Mouse (Mus musculus) kidney, embryonic 16.5 days (tissue): ENCODE data around the gene Zyx. TPM values are rescaled to one million over a fixed set of nuclear protein-coding genes. Genes with fewer than 3 reads are reported as not detected.

Experiments
- ATAC-seq: fragments of 200-750 bp; cut with Nextera tagmentation; 2 replicates; pipeline ENCODE4 v1.8.0; 2017; ENCODE audit warnings: moderate TSS enrichment; ENCODE audit not compliant: low FRiP score, low TSS enrichment
- H3K27ac ChIP-seq: fragments of 300-500 bp; sonication (generic); 2 replicates; pipeline ENCODE4 v1.5.1; 2014; ENCODE audit warnings: low read length
- H3K27me3 ChIP-seq: fragments of 300-500 bp; sonication (generic); 2 replicates; pipeline ENCODE4 v1.6.1; 2014; ENCODE audit warnings: low read length, control low read depth, mixed read lengths; ENCODE audit not compliant: insufficient read depth
- H3K36me3 ChIP-seq: fragments of 300-500 bp; sonication (generic); 2 replicates; pipeline ENCODE4 v1.6.1; 2014; ENCODE audit warnings: low read length, control low read depth, mixed read lengths; ENCODE audit not compliant: insufficient read depth
- H3K4me1 ChIP-seq: fragments of 300-500 bp; sonication (generic); 2 replicates; pipeline ENCODE4 v1.6.1; 2014; ENCODE audit warnings: low read length, control low read depth, mixed read lengths; ENCODE audit not compliant: insufficient read depth
- H3K4me2 ChIP-seq: fragments of 300-500 bp; sonication (generic); replicated peaks from 2 replicates; pipeline ENCODE4 v1.6.1; 2014; ENCODE audit warnings: low read depth, low read length
- H3K4me3 ChIP-seq: fragments of 300-500 bp; sonication (generic); 2 replicates; pipeline ENCODE4 v1.5.1; 2014; ENCODE audit warnings: mild to moderate bottlenecking, low read length
- H3K9ac ChIP-seq: fragments of 300-500 bp; sonication (generic); replicated peaks from 2 replicates; pipeline ENCODE4 v1.6.1; 2014; ENCODE audit warnings: low read length
- H3K9me3 ChIP-seq: fragments of 300-500 bp; sonication (generic); 2 replicates; pipeline ENCODE4 v1.6.1; 2016; ENCODE audit warnings: low read length, control low read depth
- WGBS: fragments of 180-500 bp; shearing (Covaris S2); extraction: QIAGEN DNeasy Blood & Tissue Kit; methylation state at CpG from one replicate; pipeline ENCODE4 v1.1.7; 2014; 5-methylcytosine and 5-hydroxymethylcytosine counted together
- polyA plus RNA-seq: library from polyadenylated mRNA; unstranded; fragments of >200 nt; fragmentation: Nextera tagmentation; extraction: Ambion mirVana; gene quantifications from 2 replicates; pipeline ENCODE4 v1.2.1, GENCODE M21; 2015

Zyx gene
- polyA plus RNA-seq, 1 experiment from 2014 or later: 115 TPM

GRCm38 (mm10) chr6:42385635-42386034 lies 36.2 kb downstream of the Zyx start:
- 54% methylated on average over 4 of the region's 4 CpGs for WGBS
- ATAC-seq: no peak
- Histone ChIP-seq H3K9ac (no peak overlapping the region), H3K9me3 (no peaks in the 10 kb centered on the region), H3K27me3 (no peaks in the 10 kb centered on the region), H3K4me1 (peaks cover 8% of the 10 kb centered on the region; the same call in 1 of the 2 replicates), H3K4me3 (no peak overlapping the region), H3K4me2 (no peak overlapping the region), H3K36me3 (no peaks in the 10 kb centered on the region), H3K27ac (no peak overlapping the region)

GRCm38 (mm10) chr6:42391796-42392330 lies 42.4 kb downstream of the Zyx start:
- WGBS: 21% methylated on average over 2 of the region's 2 CpGs
- H3K27ac ChIP-seq: peak overlapping the region; percentile 53; the same call in 1 of the 2 replicates
- ATAC-seq: peak; percentile 93

GRCm38 (mm10) chr6:42395960-42396809 lies 46.8 kb downstream of the Zyx start:
- Histone ChIP-seq H3K4me2 (no peak overlapping the region), H3K36me3 (no peaks in the 10 kb centered on the region), H3K4me1 (peaks cover 15% of the 10 kb centered on the region), H3K4me3 (no peak overlapping the region), H3K27ac (peak overlapping the region; percentile 47; the same call in 1 of the 2 replicates), H3K9ac (no peak overlapping the region), H3K27me3 (no peaks in the 10 kb centered on the region), H3K9me3 (no peaks in the 10 kb centered on the region)
- 51% methylated on average over 9 of the region's 9 CpGs for WGBS
- peak; percentile 75 for ATAC-seq

More at GRCm38 (mm10) chr6:42391796-42392330, 42.4 kb downstream of the Zyx start:
- no peak overlapping the region for H3K9ac ChIP-seq
- peaks cover 12% of the 10 kb centered on the region for H3K4me1 ChIP-seq
- H3K27me3 ChIP-seq: no peaks in the 10 kb centered on the region
- no peaks in the 10 kb centered on the region for H3K9me3 ChIP-seq
- no peaks in the 10 kb centered on the region for H3K36me3 ChIP-seq
- no peak overlapping the region for H3K4me3 ChIP-seq
- no peak overlapping the region for H3K4me2 ChIP-seq

- Histone ChIP-seq H3K9me3 (no peaks in the 10 kb centered on the region), H3K4me3 (no peak overlapping the region), H3K9ac (no peak overlapping the region), H3K4me2 (no peak overlapping the region), H3K36me3 (no peaks in the 10 kb centered on the region), H3K4me1 (peaks cover 9% of the 10 kb centered on the region), H3K27me3 (no peaks in the 10 kb centered on the region), H3K27ac (no peak overlapping the region)
- ATAC-seq: no peak
- 64% methylated on average over 3 of the region's 3 CpGs for WGBS
Measured at GRCm38 (mm10) chr6:42397041-42397657, 47.7 kb downstream of the Zyx start.

- Histone ChIP-seq H3K9ac (no peak overlapping the region), H3K4me1 (peaks cover 9% of the 10 kb centered on the region), H3K36me3 (no peaks in the 10 kb centered on the region), H3K4me3 (no peak overlapping the region), H3K4me2 (no peak overlapping the region), H3K9me3 (no peaks in the 10 kb centered on the region), H3K27me3 (no peaks in the 10 kb centered on the region), H3K27ac (no peak overlapping the region)
- WGBS: 73% methylated on average over 3 of the region's 3 CpGs
- no peak for ATAC-seq
Measured at GRCm38 (mm10) chr6:42398285-42398684, 48.9 kb downstream of the Zyx start.

- no peak overlapping the region for H3K4me2 ChIP-seq
- no peaks in the 10 kb centered on the region for H3K9me3 ChIP-seq
- H3K4me1 ChIP-seq: peaks cover 9% of the 10 kb centered on the region
- H3K27me3 ChIP-seq: no peaks in the 10 kb centered on the region
- no peak overlapping the region for H3K9ac ChIP-seq
- no peak overlapping the region for H3K4me3 ChIP-seq
- no peak for ATAC-seq
- no peak overlapping the region for H3K27ac ChIP-seq
- H3K36me3 ChIP-seq: no peaks in the 10 kb centered on the region
- WGBS: 96% methylated on average over 1 of the region's 1 CpGs
Measured at GRCm38 (mm10) chr6:42398998-42399397, 49.6 kb downstream of the Zyx start.

- H3K9ac ChIP-seq: no peak within 1 kb of the TSS
- H3K4me1 ChIP-seq: peaks cover 9% of the 10 kb centered on the region
- H3K9me3 ChIP-seq: no peaks in the 10 kb centered on the region
- H3K27ac ChIP-seq: no peak within 1 kb of the TSS
- WGBS: 92% methylated on average over 1 of the region's 1 CpGs
- no peak within 1 kb of the TSS for H3K4me3 ChIP-seq
- H3K4me2 ChIP-seq: no peak within 1 kb of the TSS
- no peaks in the 10 kb centered on the region for H3K27me3 ChIP-seq
- no peak for ATAC-seq
- H3K36me3 ChIP-seq: no peaks in the 10 kb centered on the region
Measured at GRCm38 (mm10) chr6:42399938-42400337, 50.5 kb downstream of the Zyx start, which contains the start of gene Tas2r143. Gene Tas2r143, plus strand, starts transcription at chr6:42400238.

GRCm38 (mm10) chr6:42405134-42405533 lies 55.7 kb downstream of the Zyx start, which contains the start of gene Tas2r135:
Gene Tas2r135, plus strand, starts transcription at chr6:42405434.
- Histone ChIP-seq H3K4me2 (no peak within 1 kb of the TSS), H3K36me3 (no peaks in the 10 kb centered on the region), H3K9me3 (no peaks in the 10 kb centered on the region), H3K27me3 (no peaks in the 10 kb centered on the region), H3K9ac (no peak within 1 kb of the TSS), H3K4me3 (no peak within 1 kb of the TSS), H3K27ac (no peak within 1 kb of the TSS), H3K4me1 (no peaks in the 10 kb centered on the region)
- 77% methylated on average over 2 of the region's 2 CpGs for WGBS
- ATAC-seq: no peak
